Mouse (Mus musculus) left cerebral cortex, adult 9 months (tissue): ENCODE data around the gene Eri2.
"Not testable (repeated sequence)": the region's sequence is repeated elsewhere in the genome, so short reads cannot be mapped to it uniquely, and the experiment has no call there.

Experiments
- DNase-seq, 2 experiments: peaks; one replicate each; pipeline ENCODE4 v3.0.0; 2022; ENCODE audit warnings: low spot score in 2 of 2

The Eri2 gene

DNA sequence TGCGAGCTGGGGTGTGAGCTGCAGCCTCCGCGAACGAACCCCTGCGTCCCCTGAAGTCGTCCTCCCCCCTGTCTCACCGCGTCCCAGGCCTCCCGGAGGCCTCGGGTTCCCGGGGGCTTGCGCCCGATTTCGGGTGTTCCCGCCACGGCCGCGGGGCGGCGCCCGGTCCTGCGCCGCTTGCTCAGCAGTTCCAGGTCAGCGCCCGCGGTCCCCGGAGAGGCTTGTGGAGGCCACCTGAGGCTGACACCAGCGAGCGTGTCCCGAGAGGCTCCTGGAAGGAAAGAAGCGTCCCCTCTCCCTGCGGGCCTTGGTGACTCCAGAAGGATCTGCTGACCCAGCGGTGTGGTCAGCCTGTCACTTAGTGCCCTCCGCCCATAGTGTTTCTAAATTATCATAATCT is 49.5 kb downstream of the Eri2 start:
- no peak for DNase-seq

DNA sequence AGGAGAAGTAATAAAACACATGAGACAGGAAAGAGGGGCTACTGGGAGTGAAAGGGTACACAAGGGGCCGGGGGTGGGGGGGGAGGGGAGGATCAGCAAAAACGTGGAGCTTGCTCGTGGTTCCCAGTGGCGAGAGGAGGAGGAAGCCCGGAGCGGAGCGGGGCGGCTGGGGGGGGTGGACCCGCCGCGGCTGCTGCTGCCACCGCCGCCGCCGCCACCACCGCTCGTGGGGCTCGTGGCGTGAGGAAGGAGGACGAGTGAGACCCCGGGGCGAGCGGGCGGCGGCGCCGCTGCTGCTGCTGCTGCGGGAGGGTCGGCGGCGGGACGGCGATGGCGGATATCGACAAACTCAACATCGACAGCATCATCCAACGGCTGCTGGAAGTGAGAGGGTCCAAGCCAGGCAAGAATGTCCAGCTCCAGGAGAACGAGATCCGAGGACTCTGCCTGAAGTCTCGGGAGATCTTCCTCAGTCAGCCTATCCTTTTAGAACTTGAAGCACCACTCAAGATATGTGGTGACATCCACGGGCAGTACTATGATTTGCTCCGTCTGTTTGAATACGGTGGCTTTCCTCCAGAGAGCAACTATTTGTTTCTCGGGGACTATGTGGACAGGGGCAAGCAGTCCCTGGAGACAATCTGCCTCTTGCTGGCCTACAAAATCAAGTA is 53.9 kb downstream of the Eri2 start:
- DNase-seq = not testable (repeated sequence)

DNA sequence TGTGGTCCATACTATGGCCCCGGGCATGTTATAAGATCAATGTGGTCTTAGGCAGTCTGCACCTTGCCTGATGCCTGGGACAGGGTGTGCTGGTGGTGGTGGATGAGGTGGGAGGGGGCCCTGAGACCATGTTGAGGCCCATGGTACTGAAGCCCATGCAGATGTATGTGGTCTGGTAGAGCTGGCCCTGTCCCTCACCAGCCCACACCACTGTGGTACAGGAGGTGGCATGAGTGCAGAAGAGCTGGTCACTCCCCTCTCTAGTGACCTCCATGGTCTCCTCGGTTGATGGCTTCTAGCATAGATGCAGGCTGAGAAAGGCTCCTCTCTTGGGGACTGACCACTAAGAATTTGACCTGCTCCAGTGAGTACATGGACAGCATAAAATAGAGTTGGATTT is 55.0 kb downstream of the Eri2 start:
- no peak for DNase-seq

DNA sequence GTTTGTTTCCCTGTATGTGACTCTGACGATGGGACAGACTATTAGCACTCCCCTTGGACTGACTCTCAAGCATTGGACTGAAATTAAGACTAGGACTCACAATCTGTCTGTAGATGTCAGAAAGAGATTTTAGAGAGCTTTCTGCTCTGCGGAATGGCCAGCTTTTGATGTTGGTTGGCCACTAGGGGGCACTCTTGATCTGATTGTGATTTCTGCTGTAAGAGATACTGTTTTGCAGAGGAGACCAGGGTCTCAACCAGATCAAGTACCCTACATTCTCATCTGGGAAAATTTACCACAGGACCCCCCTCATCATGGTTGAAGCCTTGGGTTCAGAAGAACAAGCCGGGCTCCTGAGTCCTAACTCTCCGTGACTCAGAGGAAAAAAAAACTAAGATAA is 62.6 kb downstream of the Eri2 start:
- DNase-seq = not testable (repeated sequence)

DNA sequence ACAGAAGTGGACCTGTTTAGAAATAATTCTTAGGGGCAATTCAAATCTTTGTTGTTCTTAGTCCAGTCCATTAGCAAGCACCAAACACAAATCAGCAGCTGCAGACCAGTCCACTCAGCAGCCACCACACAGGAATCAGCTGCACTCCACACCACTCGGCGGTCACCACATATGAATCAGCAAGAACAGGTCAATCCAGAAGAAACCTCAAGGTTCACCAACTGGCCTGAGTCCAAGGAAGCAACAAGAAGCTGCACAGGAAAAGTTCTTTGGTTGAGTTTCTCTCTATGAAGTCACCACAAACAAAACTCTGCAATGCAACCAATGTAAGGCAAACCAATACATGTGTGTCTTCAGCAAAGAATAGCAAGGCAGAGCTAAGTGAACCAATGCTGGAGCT is 66.2 kb downstream of the Eri2 start:
- no peak for DNase-seq

DNA sequence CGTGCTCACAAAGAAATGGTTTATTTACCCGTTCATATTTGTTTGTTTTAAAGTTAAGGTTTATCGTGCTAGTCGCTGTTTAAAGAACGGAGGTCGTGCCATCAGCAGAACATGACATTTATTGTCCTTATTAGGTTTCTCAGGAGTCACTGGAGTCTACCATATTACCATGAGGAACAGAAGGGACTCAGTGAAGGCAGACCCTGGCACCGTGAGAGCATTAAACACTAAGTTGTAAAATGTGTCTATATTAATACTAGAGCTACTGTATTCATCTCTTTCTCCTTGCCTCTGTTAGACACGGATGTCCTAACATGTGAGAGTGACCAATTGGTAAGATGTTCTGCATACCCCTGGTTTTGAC is 72.9 kb downstream of the Eri2 start:
- DNase-seq = peak in 1 of 2 experiments; percentile 26

DNA sequence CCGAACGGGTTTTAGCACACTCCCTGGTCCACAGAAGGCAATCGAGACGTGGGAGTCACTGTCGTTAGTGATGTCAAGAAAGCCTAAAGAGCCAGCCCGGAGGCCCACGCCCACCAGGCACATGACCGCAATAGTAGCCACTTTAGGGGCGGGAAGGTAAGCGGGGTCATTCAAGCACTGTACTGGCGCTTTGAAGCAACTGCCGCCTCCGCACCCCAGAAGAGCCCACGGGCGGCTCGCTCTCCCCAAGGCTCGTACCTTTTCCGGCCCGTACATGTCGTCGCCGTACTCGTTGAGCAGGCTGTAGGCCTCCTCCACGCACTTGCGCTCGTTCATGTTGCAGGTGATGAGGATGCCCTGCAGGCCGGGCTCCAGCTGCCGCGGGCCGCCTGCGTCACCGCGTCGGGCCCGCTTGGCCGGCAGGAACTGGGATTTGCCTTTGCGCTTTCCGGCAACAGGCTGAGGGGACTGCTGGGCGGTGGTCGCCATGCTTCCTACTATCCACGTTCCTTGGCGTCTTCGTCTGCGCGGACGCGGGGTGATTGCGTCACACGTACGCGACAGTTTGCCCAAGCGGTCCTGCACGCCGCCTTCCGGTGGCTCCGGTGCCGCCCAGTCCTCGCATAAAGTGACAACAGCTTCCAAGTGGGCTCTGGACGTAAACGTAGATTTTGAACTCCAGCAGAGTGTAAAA is 73.5 kb downstream of the Eri2 start, which contains the start of gene Thumpd1:
Gene Thumpd1 (minus strand): TSS at position 546 of the 694 bp plus-strand sequence.
- DNase-seq = peak; percentile 69 to 93
